Mouse (Mus musculus): ENCODE results near the gene Gm10128.
"Not testable (repeated sequence)": the region's sequence is repeated elsewhere in the genome, so short reads cannot be mapped to it uniquely, and the experiment has no call there.

Gm10128 gene

GRCm38 (mm10) chr14:7643872-7644271 lies at the start of gene Gm10128:
Gene Gm10128, minus strand, starts transcription at chr14:7643972.
- DNase-seq (ENCODE audit: low spot score): not testable (repeated sequence)

DNA sequence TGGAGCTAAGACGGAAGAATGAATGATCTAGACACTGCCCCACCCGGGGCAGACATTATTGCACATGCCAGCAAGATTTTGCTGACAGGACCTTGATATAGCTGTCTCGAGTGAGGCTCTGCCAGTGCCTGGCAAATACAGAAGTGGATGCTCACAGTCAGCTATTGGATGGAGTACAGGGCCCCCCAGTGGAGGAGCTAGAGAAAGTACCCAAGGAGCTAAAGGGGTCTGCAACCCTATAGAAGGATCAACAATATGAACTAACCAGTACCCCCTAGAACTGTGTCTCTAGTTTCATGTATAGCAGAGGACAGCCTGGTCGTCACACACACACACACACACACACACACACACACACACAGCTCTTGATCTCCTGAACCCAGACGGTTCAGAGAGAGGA lies 37.4 kb upstream of the Gm10128 start:
- not testable (repeated sequence) for DNase-seq (ENCODE audit: low spot score)

DNA sequence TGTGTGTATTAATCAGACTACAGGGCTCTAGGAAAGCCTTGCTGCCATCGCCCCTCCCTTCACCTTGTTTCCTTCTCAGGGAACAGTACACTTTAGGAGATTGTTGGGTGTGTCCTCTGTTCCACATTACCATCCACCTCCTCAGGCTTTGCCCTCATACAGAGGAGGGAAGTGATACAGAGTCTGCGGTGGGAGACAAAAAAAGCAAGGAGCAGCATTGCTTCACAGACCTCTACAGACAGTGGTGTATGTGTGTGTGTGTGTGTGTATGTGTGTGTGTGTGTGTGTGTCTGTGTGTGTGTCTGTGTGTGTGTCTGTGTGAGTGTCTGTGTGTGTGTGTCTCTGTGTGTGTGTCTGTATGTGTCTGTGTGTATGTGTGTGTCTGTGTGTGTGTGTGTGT lies 18.7 kb upstream of the Gm10128 start:
- DNase-seq (ENCODE audit: low spot score): not testable (repeated sequence)

- peak; percentile 4 for DNase-seq (ENCODE audit: low spot score)
Observed at GRCm38 (mm10) chr14:7658101-7659074, 14.6 kb upstream of the Gm10128 start.

- not testable (repeated sequence) for DNase-seq (ENCODE audit: low spot score)
Observed at GRCm38 (mm10) chr14:7657456-7657855, 13.7 kb upstream of the Gm10128 start.

DNA sequence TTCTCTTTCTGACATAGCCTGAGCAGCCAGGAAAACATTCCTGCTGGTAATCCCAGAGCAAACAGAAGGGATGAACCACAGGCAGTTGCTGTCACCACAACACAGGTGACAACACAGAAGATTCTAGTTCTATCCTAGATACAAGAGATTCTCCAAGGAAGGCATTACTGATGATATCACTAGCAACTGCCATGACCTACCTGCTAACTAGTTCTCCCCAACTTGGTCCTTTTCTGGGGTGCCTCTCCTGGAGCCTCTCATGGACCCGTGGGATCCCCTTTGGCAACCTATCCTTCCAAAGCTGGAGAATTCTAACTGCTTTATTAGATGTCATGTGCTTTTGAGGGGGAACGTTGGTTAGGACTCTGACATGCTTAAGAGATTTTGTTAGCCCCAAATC lies 48.3 kb downstream of the Gm10128 start, which contains the start of gene Gm10338:
Gene Gm10338, minus strand, starts transcription at position 101 of the 400 bp plus-strand sequence.
- DNase-seq (ENCODE audit: low spot score): not testable (repeated sequence)

All from embryo, embryonic 10.5 days (tissue).